Mouse (Mus musculus) kidney, adult 2 months (tissue): ENCODE data around the gene Tmem63b.

Experiments used
- CTCF ChIP-seq: fragments of 200-500 bp; conservative IDR thresholded peaks from 2 replicates; pipeline ENCODE4 v1.5.1; 2011; ENCODE audit warnings: low read depth, mild to moderate bottlenecking, control low read depth, low read length, moderate library complexity, mixed read lengths; ENCODE audit not compliant: insufficient read depth, insufficient read length
- POLR2A ChIP-seq: fragments of 200-500 bp; IDR thresholded peaks from one replicate; pipeline ENCODE4 v1.6.1; 2011; ENCODE audit warnings: low read depth, low read length, control low read depth

GRCm38 (mm10) chr17:45667986-45668385, 18.7 kb downstream of the Tmem63b start:
- TF ChIP-seq POLR2A (no peak), CTCF (no peak)
